Mouse (Mus musculus) kidney, adult 2 months (tissue): Measurements from ENCODE around the gene Erbb4.

ENCODE experiments used
- CTCF ChIP-seq: fragments of 200-500 bp; conservative IDR thresholded peaks from 2 replicates; pipeline ENCODE4 v1.5.1; 2011; ENCODE audit warnings: low read depth, mild to moderate bottlenecking, control low read depth, low read length, moderate library complexity, mixed read lengths; ENCODE audit not compliant: insufficient read depth, insufficient read length
- POLR2A ChIP-seq: fragments of 200-500 bp; IDR thresholded peaks from one replicate; pipeline ENCODE4 v1.6.1; 2011; ENCODE audit warnings: low read depth, low read length, control low read depth

- TF ChIP-seq POLR2A (no peak), CTCF (no peak)
These were observed 150.9 kb downstream of the Erbb4 start for GRCm38 (mm10) chr1:68956766-68957533.
